Mouse (Mus musculus): Measurements from ENCODE around the gene Xpo4. TPM values are rescaled to one million over a fixed set of nuclear protein-coding genes. Genes with fewer than 3 reads are reported as not detected.
A peak's percentile ranks its signal among the peaks of the same experiment; 100 is the strongest.

Gene Xpo4
- polyA plus RNA-seq, 1 experiment from 2014 or later: 17.0 TPM

- Histone ChIP-seq H3K9me3 (ENCODE audit: control insufficient read depth, low read length) (peaks cover 3% of the 10 kb centered on the region; the same call in 1 of the 2 replicates), H3K27me3 (replicated peaks; ENCODE audit: control insufficient read depth, insufficient read depth, low read length) (no peaks in the 10 kb centered on the region), H3K4me3 (ENCODE audit: low read length) (no peak overlapping the region), H3K4me1 (ENCODE audit: control insufficient read depth, insufficient read depth, low read length) (peaks cover 20% of the 10 kb centered on the region; the same call in 1 of the 2 replicates), H3K4me2 (ENCODE audit: low read depth, low read length) (no peak overlapping the region), H3K9ac (ENCODE audit: low read depth, low read length) (no peak overlapping the region), H3K36me3 (ENCODE audit: control insufficient read depth, insufficient read depth, low read length) (peaks cover 6% of the 10 kb centered on the region; the same call in 1 of the 2 replicates), H3K27ac (ENCODE audit: low read length) (peak overlapping the region; percentile 68)
- ATAC-seq: 0 out of 2 replicates have a peak, but pooled peaks have one; percentile 9
- WGBS: 32% methylated on average over 16 of the region's 16 CpGs
Observed at GRCm38 (mm10) chr14:57537261-57538015, 127.8 kb downstream of the Xpo4 start.

DNA sequence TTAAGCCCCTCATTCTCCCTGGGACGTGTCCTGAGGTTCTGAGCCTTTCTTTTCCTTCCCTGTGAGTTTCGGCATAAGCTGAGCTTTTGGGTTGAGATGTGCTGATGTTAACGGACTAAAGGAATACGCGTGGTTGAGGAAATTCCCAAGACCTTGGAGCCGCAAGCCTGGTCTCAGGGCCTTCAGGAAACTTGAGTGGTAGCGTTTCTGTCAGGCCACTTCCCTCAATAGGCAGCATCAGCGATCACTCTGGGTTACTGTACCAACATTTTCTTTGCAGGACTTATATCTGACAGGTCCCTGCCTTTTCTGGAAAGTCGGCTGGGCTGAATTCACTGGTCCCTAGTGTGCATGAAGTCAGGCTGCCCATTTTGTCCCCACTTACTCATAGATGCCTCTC is 128.4 kb downstream of the Xpo4 start:
- no peak for ATAC-seq
- Histone ChIP-seq H3K4me1 (ENCODE audit: control insufficient read depth, insufficient read depth, low read length) (peaks cover 20% of the 10 kb centered on the region; the same call in 1 of the 2 replicates), H3K4me2 (ENCODE audit: low read depth, low read length) (no peak overlapping the region), H3K36me3 (ENCODE audit: control insufficient read depth, insufficient read depth, low read length) (0 out of 2 replicates have a peak, but pooled peaks cover under 1% of the 10 kb centered on the region), H3K27me3 (replicated peaks; ENCODE audit: control insufficient read depth, insufficient read depth, low read length) (no peaks in the 10 kb centered on the region), H3K27ac (ENCODE audit: low read length) (peak overlapping the region; percentile 68), H3K9ac (ENCODE audit: low read depth, low read length) (no peak overlapping the region), H3K4me3 (ENCODE audit: low read length) (no peak overlapping the region), H3K9me3 (ENCODE audit: control insufficient read depth, low read length) (peaks cover 2% of the 10 kb centered on the region; the same call in 1 of the 2 replicates)
- 57% methylated on average over 9 of the region's 9 CpGs for WGBS

- no peak overlapping the region for H3K9ac ChIP-seq (ENCODE audit: low read depth, low read length)
- no peak overlapping the region for H3K4me2 ChIP-seq (ENCODE audit: low read depth, low read length)
Observed at GRCm38 (mm10) chr14:57535646-57536045, 129.6 kb downstream of the Xpo4 start.

DNA sequence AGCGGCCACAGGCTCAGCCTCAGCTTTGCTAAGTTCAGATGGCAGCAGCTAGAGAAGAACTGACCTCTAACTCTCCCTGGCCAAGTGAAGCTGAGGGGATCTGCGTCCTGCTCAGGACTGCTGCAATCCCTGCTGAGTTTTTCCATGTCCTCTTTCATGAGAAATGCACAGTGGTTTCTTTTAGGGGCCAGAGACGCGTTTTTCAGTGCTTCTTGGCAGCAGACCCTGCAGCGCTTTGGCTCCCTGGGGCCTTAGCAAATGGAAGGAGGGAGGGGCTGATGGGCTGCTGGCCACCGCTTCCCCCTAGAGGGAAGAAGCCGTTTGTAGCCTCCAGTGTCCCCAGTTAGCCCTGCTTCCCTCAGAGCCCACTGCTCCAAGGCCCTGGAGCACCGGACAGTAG is 130.3 kb downstream of the Xpo4 start:
- Histone ChIP-seq H3K4me3 (ENCODE audit: low read length) (no peak overlapping the region), H3K9me3 (ENCODE audit: control insufficient read depth, low read length) (no peaks in the 10 kb centered on the region), H3K27ac (ENCODE audit: low read length) (peak overlapping the region; percentile 71), H3K4me1 (ENCODE audit: control insufficient read depth, insufficient read depth, low read length) (peaks cover 20% of the 10 kb centered on the region; the same call in 1 of the 2 replicates), H3K9ac (ENCODE audit: low read depth, low read length) (peak overlapping the region; percentile 38), H3K27me3 (replicated peaks; ENCODE audit: control insufficient read depth, insufficient read depth, low read length) (no peaks in the 10 kb centered on the region), H3K36me3 (ENCODE audit: control insufficient read depth, insufficient read depth, low read length) (no peaks in the 10 kb centered on the region), H3K4me2 (ENCODE audit: low read depth, low read length) (no peak overlapping the region)
- peak; percentile 59 for ATAC-seq
- WGBS: 29% methylated on average over 8 of the region's 8 CpGs

More at GRCm38 (mm10) chr14:57535646-57536045, 129.6 kb downstream of the Xpo4 start:
- no peaks in the 10 kb centered on the region for H3K27me3 ChIP-seq (replicated peaks; ENCODE audit: control insufficient read depth, insufficient read depth, low read length)
- H3K9me3 ChIP-seq (ENCODE audit: control insufficient read depth, low read length): no peaks in the 10 kb centered on the region
- peak overlapping the region; percentile 71 for H3K27ac ChIP-seq (ENCODE audit: low read length)
- peaks cover 20% of the 10 kb centered on the region; the same call in 1 of the 2 replicates for H3K4me1 ChIP-seq (ENCODE audit: control insufficient read depth, insufficient read depth, low read length)
- no peak overlapping the region for H3K4me3 ChIP-seq (ENCODE audit: low read length)
- ATAC-seq: peak; percentile 27; the same call in 1 of the 2 replicates
- WGBS: 55% methylated on average over 6 of the region's 6 CpGs
- no peaks in the 10 kb centered on the region for H3K36me3 ChIP-seq (ENCODE audit: control insufficient read depth, insufficient read depth, low read length)

DNA sequence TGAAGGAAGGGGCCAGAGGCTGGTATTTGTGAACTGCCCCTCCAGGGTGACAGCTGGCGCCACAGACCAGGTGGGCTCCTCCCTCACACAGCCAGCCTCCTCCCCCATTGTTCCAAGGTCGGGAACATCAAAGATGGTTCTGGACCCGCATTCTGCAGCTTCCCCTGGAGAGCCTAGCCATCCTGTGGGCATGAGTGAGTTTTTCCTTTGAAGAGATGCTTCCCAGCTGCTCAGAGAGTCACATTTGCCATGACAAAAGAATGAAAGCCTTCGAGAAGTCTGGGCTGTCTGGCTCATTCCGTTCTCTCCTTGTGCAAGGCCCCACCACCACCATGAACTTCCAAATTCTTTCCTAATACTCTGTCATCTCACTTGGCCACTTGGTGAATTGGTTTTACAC is 130.9 kb downstream of the Xpo4 start:
- no peak for ATAC-seq
- WGBS: 40% methylated on average over 5 of the region's 5 CpGs
- Histone ChIP-seq H3K4me3 (ENCODE audit: low read length) (no peak overlapping the region), H3K4me1 (ENCODE audit: control insufficient read depth, insufficient read depth, low read length) (peaks cover 26% of the 10 kb centered on the region; the same call in 1 of the 2 replicates), H3K9me3 (ENCODE audit: control insufficient read depth, low read length) (no peaks in the 10 kb centered on the region), H3K27me3 (replicated peaks; ENCODE audit: control insufficient read depth, insufficient read depth, low read length) (no peaks in the 10 kb centered on the region), H3K27ac (ENCODE audit: low read length) (peak overlapping the region; percentile 71), H3K36me3 (ENCODE audit: control insufficient read depth, insufficient read depth, low read length) (no peaks in the 10 kb centered on the region), H3K4me2 (ENCODE audit: low read depth, low read length) (no peak overlapping the region), H3K9ac (ENCODE audit: low read depth, low read length) (peak overlapping the region; percentile 38)

- no peak overlapping the region for H3K4me3 ChIP-seq (ENCODE audit: low read length)
- H3K4me1 ChIP-seq (ENCODE audit: control insufficient read depth, insufficient read depth, low read length): peaks cover 29% of the 10 kb centered on the region
- H3K27me3 ChIP-seq (replicated peaks; ENCODE audit: control insufficient read depth, insufficient read depth, low read length): no peaks in the 10 kb centered on the region
- ATAC-seq: no peak
- H3K27ac ChIP-seq (ENCODE audit: low read length): peak overlapping the region; percentile 71; the same call in 1 of the 2 replicates
- H3K4me2 ChIP-seq (ENCODE audit: low read depth, low read length): no peak overlapping the region
- no peaks in the 10 kb centered on the region for H3K9me3 ChIP-seq (ENCODE audit: control insufficient read depth, low read length)
- no peaks in the 10 kb centered on the region for H3K36me3 ChIP-seq (ENCODE audit: control insufficient read depth, insufficient read depth, low read length)
- WGBS: 43% methylated on average over 11 of the region's 11 CpGs
- no peak overlapping the region for H3K9ac ChIP-seq (ENCODE audit: low read depth, low read length)
Observed at GRCm38 (mm10) chr14:57533841-57534240, 131.4 kb downstream of the Xpo4 start.

GRCm38 (mm10) chr14:57533214-57533613 is 132.0 kb downstream of the Xpo4 start:
- Histone ChIP-seq H3K9me3 (ENCODE audit: control insufficient read depth, low read length) (no peaks in the 10 kb centered on the region), H3K4me1 (ENCODE audit: control insufficient read depth, insufficient read depth, low read length) (peaks cover 33% of the 10 kb centered on the region), H3K36me3 (ENCODE audit: control insufficient read depth, insufficient read depth, low read length) (no peaks in the 10 kb centered on the region), H3K4me3 (ENCODE audit: low read length) (no peak overlapping the region), H3K4me2 (ENCODE audit: low read depth, low read length) (no peak overlapping the region), H3K27ac (ENCODE audit: low read length) (no peak overlapping the region), H3K27me3 (replicated peaks; ENCODE audit: control insufficient read depth, insufficient read depth, low read length) (no peaks in the 10 kb centered on the region), H3K9ac (ENCODE audit: low read depth, low read length) (no peak overlapping the region)
- ATAC-seq: no peak
- WGBS: 49% methylated on average over 3 of the region's 3 CpGs

- WGBS: 90% methylated on average over 3 of the region's 3 CpGs
- Histone ChIP-seq H3K9ac (ENCODE audit: low read depth, low read length) (no peak overlapping the region), H3K9me3 (ENCODE audit: control insufficient read depth, low read length) (no peaks in the 10 kb centered on the region), H3K36me3 (ENCODE audit: control insufficient read depth, insufficient read depth, low read length) (no peaks in the 10 kb centered on the region), H3K27ac (ENCODE audit: low read length) (no peak overlapping the region), H3K4me1 (ENCODE audit: control insufficient read depth, insufficient read depth, low read length) (peaks cover 27% of the 10 kb centered on the region), H3K27me3 (replicated peaks; ENCODE audit: control insufficient read depth, insufficient read depth, low read length) (no peaks in the 10 kb centered on the region), H3K4me3 (ENCODE audit: low read length) (no peak overlapping the region), H3K4me2 (ENCODE audit: low read depth, low read length) (no peak overlapping the region)
- ATAC-seq: no peak
Observed at GRCm38 (mm10) chr14:57532577-57532976, 132.7 kb downstream of the Xpo4 start.

- ATAC-seq: no peak
- Histone ChIP-seq H3K36me3 (ENCODE audit: control insufficient read depth, insufficient read depth, low read length) (no peaks in the 10 kb centered on the region), H3K4me2 (ENCODE audit: low read depth, low read length) (no peak overlapping the region), H3K4me3 (ENCODE audit: low read length) (no peak overlapping the region), H3K27ac (ENCODE audit: low read length) (peak overlapping the region; percentile 28; the same call in 1 of the 2 replicates), H3K27me3 (replicated peaks; ENCODE audit: control insufficient read depth, insufficient read depth, low read length) (no peaks in the 10 kb centered on the region), H3K9me3 (ENCODE audit: control insufficient read depth, low read length) (no peaks in the 10 kb centered on the region), H3K9ac (ENCODE audit: low read depth, low read length) (peak overlapping the region; percentile 37; the same call in 1 of the 2 replicates), H3K4me1 (ENCODE audit: control insufficient read depth, insufficient read depth, low read length) (peaks cover 28% of the 10 kb centered on the region)
- 69% methylated on average over 5 of the region's 5 CpGs for WGBS
Observed at GRCm38 (mm10) chr14:57529786-57530515, 135.3 kb downstream of the Xpo4 start.
